Mouse (Mus musculus) MEL (cell line): ENCODE data around the gene Sertad2.

Source experiments
- BHLHE40 ChIP-seq: IDR thresholded peaks from 2 replicates; pipeline ENCODE4 v1.6.1; 2012; ENCODE audit warnings: low read depth, mild to moderate bottlenecking, inconsistent platforms, low read length, improper control_type of control experiment, borderline replicate concordance
- CHD2 ChIP-seq: IDR thresholded peaks from 2 replicates; pipeline ENCODE4 v1.6.1; 2011; ENCODE audit warnings: low read length, improper control_type of control experiment
- CTCF ChIP-seq, 3 experiments: IDR thresholded peaks in 2 of 3; conservative IDR thresholded peaks in 1 of 3; 2 replicates each; pipeline ENCODE4 v1.5.1; 2011 to 2012; ENCODE audit warnings: low read length in 3 of 3, low read depth in 2 of 3, mild to moderate bottlenecking in 2 of 3, improper control_type of control experiment in 1 of 3, inconsistent platforms in 1 of 3, mixed read lengths in 1 of 3, moderate library complexity in 1 of 3; ENCODE audit not compliant: control insufficient read depth in 1 of 3, insufficient read depth in 1 of 3, poor library complexity in 1 of 3, severe bottlenecking in 1 of 3
- EP300 ChIP-seq, 2 experiments: IDR thresholded peaks; 2 replicates each; pipeline ENCODE4 v1.6.1; 2011; ENCODE audit warnings: improper control_type of control experiment in 2 of 2, low read length in 2 of 2, low read depth in 1 of 2, mild to moderate bottlenecking in 1 of 2
- GATA1 ChIP-seq: IDR thresholded peaks from 2 replicates; pipeline ENCODE4 v1.6.1; 2011; ENCODE audit warnings: low read depth, low read length, improper control_type of control experiment
- MAFK ChIP-seq: IDR thresholded peaks from 2 replicates; pipeline ENCODE4 v1.6.1; 2011; ENCODE audit warnings: low read depth, mild to moderate bottlenecking, low read length, improper control_type of control experiment, borderline replicate concordance
- MAX ChIP-seq: IDR thresholded peaks from 2 replicates; pipeline ENCODE4 v1.6.1; 2011; ENCODE audit warnings: low read length, improper control_type of control experiment
- POLR2A ChIP-seq, 2 experiments: IDR thresholded peaks; 2 replicates each; pipeline ENCODE4 v1.6.1; 2011 to 2012; ENCODE audit warnings: low read length in 2 of 2, mild to moderate bottlenecking in 2 of 2, control low read depth in 1 of 2, improper control_type of control experiment in 1 of 2, low read depth in 1 of 2, moderate library complexity in 1 of 2; ENCODE audit not compliant: control insufficient read depth in 1 of 2, insufficient read depth in 1 of 2, poor library complexity in 1 of 2
- POLR2AphosphoS2 ChIP-seq: IDR thresholded peaks from 2 replicates; pipeline ENCODE4 v1.6.1; 2011; ENCODE audit warnings: low read length, improper control_type of control experiment
- POLR2AphosphoS5 ChIP-seq: IDR thresholded peaks from 2 replicates; pipeline ENCODE4 v1.6.1; 2012; ENCODE audit warnings: low read depth, borderline replicate concordance, mild to moderate bottlenecking, inconsistent platforms, low read length, moderate library complexity, mixed read lengths
- RCOR1 ChIP-seq: IDR thresholded peaks from 2 replicates; pipeline ENCODE4 v1.6.1; 2012; ENCODE audit warnings: low read depth, mild to moderate bottlenecking, inconsistent platforms, low read length, improper control_type of control experiment
- SIN3A ChIP-seq: IDR thresholded peaks from 2 replicates; pipeline ENCODE4 v1.6.1; 2012; ENCODE audit warnings: low read length, improper control_type of control experiment, inconsistent platforms
- ZC3H11A ChIP-seq: IDR thresholded peaks from 2 replicates; pipeline ENCODE4 v1.6.1; 2012; ENCODE audit warnings: low read depth, mild to moderate bottlenecking, inconsistent platforms, low read length, improper control_type of control experiment
- ZNF384 ChIP-seq: IDR thresholded peaks from 2 replicates; pipeline ENCODE4 v1.6.1; 2012; ENCODE audit warnings: low read depth, mild to moderate bottlenecking, inconsistent platforms, low read length, improper control_type of control experiment

DNA sequence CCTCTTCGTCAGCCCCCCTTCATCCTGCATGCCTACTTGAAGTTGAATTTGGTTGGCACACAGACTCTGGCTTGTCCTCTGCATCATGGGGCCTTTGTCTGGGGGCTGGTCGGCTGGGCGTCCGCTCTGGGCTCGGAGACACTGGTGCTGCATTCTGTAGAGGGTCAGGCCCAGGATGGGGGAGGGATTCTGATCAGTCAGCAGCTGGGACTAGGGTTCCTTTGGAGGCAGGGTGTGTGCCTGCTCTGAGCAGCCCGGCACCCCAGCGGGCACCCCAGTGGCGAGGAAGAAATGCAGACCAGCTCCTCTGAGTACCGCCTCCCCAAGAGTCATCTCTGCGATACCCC lies 113.6 kb downstream of the Sertad2 start:
- TF ChIP-seq EP300 (IDR thresholded peaks at IDR 0.05; ENCODE audit: low read depth in 1 of 2, low read length in 2 of 2) (no peak), CTCF (IDR thresholded peaks at IDR 0.05 in 2 of 3, conservative IDR thresholded peaks at IDR 0.05 in 1 of 3; ENCODE audit: control insufficient read depth in 1 of 3, insufficient read depth in 1 of 3, low read depth in 2 of 3, low read length in 3 of 3, poor library complexity in 1 of 3, severe bottlenecking in 1 of 3) (no peak), POLR2A (IDR thresholded peaks at IDR 0.05; ENCODE audit: control insufficient read depth in 1 of 2, insufficient read depth in 1 of 2, low read depth in 1 of 2, low read length in 2 of 2, poor library complexity in 1 of 2) (no peak), RCOR1 (no peak), POLR2AphosphoS5 (no peak), MAX (no peak), ZNF384 (no peak), ZC3H11A (no peak), SIN3A (no peak), CHD2 (no peak), GATA1 (no peak), POLR2AphosphoS2 (no peak), BHLHE40 (no peak), MAFK (no peak)
